Mouse (Mus musculus): ENCODE measurements around the gene Zc3h12a.

GRCm38 (mm10) chr4:125096066-125096465, 31.6 kb downstream of the Zc3h12a start:
- no peak for TF ChIP-seq CTCF (conservative IDR thresholded peaks at IDR 0.05; ENCODE audit: insufficient read depth, insufficient read length, low read depth, low read length)
- TF ChIP-seq POLR2A (IDR thresholded peaks at IDR 0.05; ENCODE audit: low read depth, low read length) = no peak

Measured in kidney, adult 2 months (tissue).